Mouse (Mus musculus): Measurements from ENCODE around the gene Lamc1. TPM values are rescaled to one million over a fixed set of nuclear protein-coding genes. Genes with fewer than 3 reads are reported as not detected.
"Not testable (repeated sequence)": the region's sequence is repeated elsewhere in the genome, so short reads cannot be mapped to it uniquely, and the experiment has no call there.

Gene Lamc1
- polyA plus RNA-seq, 1 experiment from 2014 or later, result 14.5 TPM

- Histone ChIP-seq H3K9ac (replicated peaks) (no peak overlapping the region), H3K27ac (replicated peaks) (no peak overlapping the region), H3K4me2 (replicated peaks) (no peak overlapping the region), H3K27me3 (no peaks in the 10 kb centered on the region), H3K4me1 (peaks cover 22% of the 10 kb centered on the region), H3K4me3 (no peak overlapping the region), H3K36me3 (no peaks in the 10 kb centered on the region), H3K9me3 (no peaks in the 10 kb centered on the region)
- 83% methylated on average over 5 of the region's 5 CpGs for WGBS
- no peak for ATAC-seq (replicated peaks)
Measured at GRCm38 (mm10) chr1:153310190-153310589, 22.4 kb downstream of the Lamc1 start.

- H3K27ac ChIP-seq (replicated peaks), result no peak overlapping the region
Measured at GRCm38 (mm10) chr1:153309310-153309709, 23.3 kb downstream of the Lamc1 start.

GRCm38 (mm10) chr1:153308915-153309296, 23.7 kb downstream of the Lamc1 start:
- Histone ChIP-seq H3K27me3 (no peaks in the 10 kb centered on the region), H3K36me3 (no peaks in the 10 kb centered on the region), H3K27ac (replicated peaks) (peak overlapping the region; percentile 78), H3K9ac (replicated peaks) (no peak overlapping the region), H3K9me3 (no peaks in the 10 kb centered on the region), H3K4me2 (replicated peaks) (peak overlapping the region; percentile 21), H3K4me3 (no peak overlapping the region), H3K4me1 (peaks cover 22% of the 10 kb centered on the region)
- peak; percentile 39; the same call in 1 of the 2 replicates for ATAC-seq (replicated peaks)
- 48% methylated on average over 10 of the region's 10 CpGs for WGBS

More at GRCm38 (mm10) chr1:153309310-153309709, 23.3 kb downstream of the Lamc1 start:
- H3K9ac ChIP-seq (replicated peaks), result no peak overlapping the region
- no peaks in the 10 kb centered on the region for H3K36me3 ChIP-seq
- no peaks in the 10 kb centered on the region for H3K9me3 ChIP-seq
- H3K4me1 ChIP-seq, result peaks cover 22% of the 10 kb centered on the region
- no peak for ATAC-seq (replicated peaks)
- no peak overlapping the region for H3K4me2 ChIP-seq (replicated peaks)
- no peaks in the 10 kb centered on the region for H3K27me3 ChIP-seq
- 75% methylated on average over 4 of the region's 4 CpGs for WGBS
- no peak overlapping the region for H3K4me3 ChIP-seq

GRCm38 (mm10) chr1:153308179-153308914, 24.2 kb downstream of the Lamc1 start:
- WGBS, result 53% methylated on average over 9 of the region's 9 CpGs
- no peak overlapping the region for H3K9ac ChIP-seq (replicated peaks)
- H3K4me1 ChIP-seq, result peaks cover 22% of the 10 kb centered on the region
- ATAC-seq (replicated peaks), result peak; percentile 92
- no peaks in the 10 kb centered on the region for H3K27me3 ChIP-seq
- peak overlapping the region; percentile 78 for H3K27ac ChIP-seq (replicated peaks)
- no peaks in the 10 kb centered on the region for H3K36me3 ChIP-seq
- peak overlapping the region; percentile 21 for H3K4me2 ChIP-seq (replicated peaks)
- H3K9me3 ChIP-seq, result no peaks in the 10 kb centered on the region
- no peak overlapping the region for H3K4me3 ChIP-seq

- Histone ChIP-seq H3K4me2 (replicated peaks) (no peak overlapping the region), H3K27me3 (no peaks in the 10 kb centered on the region), H3K9me3 (no peaks in the 10 kb centered on the region), H3K4me3 (no peak overlapping the region), H3K27ac (replicated peaks) (peak overlapping the region; percentile 78), H3K9ac (replicated peaks) (no peak overlapping the region), H3K36me3 (no peaks in the 10 kb centered on the region), H3K4me1 (peaks cover 22% of the 10 kb centered on the region)
- 82% methylated on average over 12 of the region's 12 CpGs for WGBS
- peak; percentile 23; the same call in 1 of the 2 replicates for ATAC-seq (replicated peaks)
Measured at GRCm38 (mm10) chr1:153307509-153308178, 24.9 kb downstream of the Lamc1 start.

GRCm38 (mm10) chr1:153305728-153306127, 26.9 kb downstream of the Lamc1 start:
- H3K4me3 ChIP-seq; H3K4me2 ChIP-seq (replicated peaks); H3K9ac ChIP-seq (replicated peaks); H3K36me3 ChIP-seq; ATAC-seq (replicated peaks); H3K27ac ChIP-seq (replicated peaks); H3K27me3 ChIP-seq; H3K9me3 ChIP-seq: not testable (repeated sequence)
- peaks cover 22% of the 10 kb centered on the region for H3K4me1 ChIP-seq
- WGBS, result 71% methylated on average over 9 of the region's 9 CpGs

- not testable (repeated sequence) for H3K36me3 ChIP-seq; H3K27me3 ChIP-seq; H3K4me2 ChIP-seq (replicated peaks); H3K4me3 ChIP-seq; H3K27ac ChIP-seq (replicated peaks); ATAC-seq (replicated peaks); H3K9me3 ChIP-seq; H3K9ac ChIP-seq (replicated peaks)
- WGBS, result 96% methylated on average over 22 of the region's 22 CpGs
- H3K4me1 ChIP-seq, result peaks cover 22% of the 10 kb centered on the region
Measured at GRCm38 (mm10) chr1:153305249-153305648, 27.3 kb downstream of the Lamc1 start.

- H3K4me3 ChIP-seq; H3K4me1 ChIP-seq; H3K27ac ChIP-seq (replicated peaks); H3K4me2 ChIP-seq (replicated peaks); ATAC-seq (replicated peaks); H3K9ac ChIP-seq (replicated peaks); H3K36me3 ChIP-seq; H3K27me3 ChIP-seq; H3K9me3 ChIP-seq: not testable (repeated sequence)
- 87% methylated on average over 5 of the region's 5 CpGs for WGBS
Measured at GRCm38 (mm10) chr1:153299436-153299835, 33.1 kb downstream of the Lamc1 start.

GRCm38 (mm10) chr1:153297774-153298363, 34.7 kb downstream of the Lamc1 start:
- H3K4me3 ChIP-seq; ATAC-seq (replicated peaks); H3K4me1 ChIP-seq; H3K9me3 ChIP-seq; H3K27me3 ChIP-seq; H3K36me3 ChIP-seq; H3K9ac ChIP-seq (replicated peaks); H3K27ac ChIP-seq (replicated peaks); H3K4me2 ChIP-seq (replicated peaks): not testable (repeated sequence)
- WGBS, result 60% methylated on average over 4 of the region's 4 CpGs

GRCm38 (mm10) chr1:153296035-153296434, 36.6 kb downstream of the Lamc1 start:
- Histone ChIP-seq H3K4me2 (replicated peaks) (no peak overlapping the region), H3K4me1 (0 out of 2 replicates have a peak, but pooled peaks cover 8% of the 10 kb centered on the region), H3K9ac (replicated peaks) (no peak overlapping the region), H3K27me3 (no peaks in the 10 kb centered on the region), H3K4me3 (no peak overlapping the region), H3K27ac (replicated peaks) (no peak overlapping the region), H3K36me3 (no peaks in the 10 kb centered on the region), H3K9me3 (no peaks in the 10 kb centered on the region)
- no peak for ATAC-seq (replicated peaks)
- WGBS, result 44% methylated on average over 6 of the region's 6 CpGs

GRCm38 (mm10) chr1:153292892-153293291, 39.7 kb downstream of the Lamc1 start:
- Histone ChIP-seq H3K4me1 (0 out of 2 replicates have a peak, but pooled peaks cover 8% of the 10 kb centered on the region), H3K36me3 (no peaks in the 10 kb centered on the region), H3K27ac (replicated peaks) (no peak overlapping the region), H3K4me3 (no peak overlapping the region), H3K4me2 (replicated peaks) (no peak overlapping the region), H3K9me3 (no peaks in the 10 kb centered on the region), H3K27me3 (no peaks in the 10 kb centered on the region), H3K9ac (replicated peaks) (no peak overlapping the region)
- 52% methylated on average over 5 of the region's 5 CpGs for WGBS
- ATAC-seq (replicated peaks), result no peak

GRCm38 (mm10) chr1:153292202-153292601, 40.4 kb downstream of the Lamc1 start:
- Histone ChIP-seq H3K4me3 (no peak overlapping the region), H3K36me3 (no peaks in the 10 kb centered on the region), H3K4me1 (0 out of 2 replicates have a peak, but pooled peaks cover 8% of the 10 kb centered on the region), H3K9ac (replicated peaks) (no peak overlapping the region), H3K9me3 (no peaks in the 10 kb centered on the region), H3K27ac (replicated peaks) (no peak overlapping the region), H3K4me2 (replicated peaks) (no peak overlapping the region), H3K27me3 (no peaks in the 10 kb centered on the region)
- no peak for ATAC-seq (replicated peaks)
- WGBS, result 71% methylated on average over 6 of the region's 6 CpGs

Measured in forebrain, embryonic 15.5 days (tissue).